Mouse (Mus musculus) gastrocnemius, postnatal 36 days (tissue): ENCODE data around the gene Apeh. TPM values are rescaled to one million over a fixed set of nuclear protein-coding genes. Genes with fewer than 3 reads are reported as not detected.

Experiments used
- DNase-seq, 2 experiments: peaks; one replicate each; pipeline ENCODE4 v3.0.0; 2022
- intact Hi-C: fragments of 180-260 bp; cut with DNase I; formaldehyde crosslinking; loops from one replicate; pipeline ENCODE4 v1.15.1; 2025
- total RNA-seq, 2 experiments: library from RNA; stranded (reverse); gene quantifications; 2 replicates each; pipeline ENCODE4 v1.2.3; 2021

The Apeh gene
- total RNA-seq, 2 experiments from 2014 or later = 26.0 to 31.0 TPM

- no peak for DNase-seq
- intact Hi-C loops = no loop called here
Observed at GRCm38 (mm10) chr9:108055061-108055460, 39.3 kb downstream of the Apeh start.

DNA sequence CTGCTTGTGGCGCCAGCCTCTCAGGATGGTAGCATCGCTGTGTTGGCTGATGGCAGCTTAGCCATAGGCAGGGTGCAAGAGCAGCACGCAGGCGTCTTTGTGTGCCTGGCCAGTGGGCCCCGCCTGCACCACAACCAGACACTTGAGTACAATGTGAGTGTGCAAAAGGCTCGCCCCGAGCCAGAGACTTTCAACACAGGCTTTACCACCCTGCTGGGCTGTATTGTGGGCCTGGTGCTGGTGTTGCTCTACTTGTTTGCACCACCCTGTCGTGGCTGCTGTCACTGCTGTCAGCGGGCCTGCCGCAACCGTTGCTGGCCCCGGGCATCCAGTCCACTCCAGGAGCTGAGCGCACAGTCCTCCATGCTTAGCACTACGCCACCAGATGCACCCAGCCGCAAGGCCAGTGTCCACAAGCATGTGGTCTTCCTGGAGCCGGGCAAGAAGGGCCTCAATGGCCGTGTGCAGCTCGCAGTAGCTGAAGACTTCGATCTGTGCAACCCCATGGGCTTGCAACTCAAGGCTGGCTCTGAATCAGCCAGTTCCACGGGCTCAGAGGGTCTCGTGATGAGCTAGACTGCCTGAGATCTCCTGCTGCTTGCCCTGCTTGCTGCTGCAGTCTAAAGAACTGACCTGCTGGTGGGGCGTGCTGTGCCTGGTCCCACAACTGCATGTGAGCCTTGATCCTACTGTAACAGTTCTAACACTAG, 39.9 kb downstream of the Apeh start:
- intact Hi-C loops = loop anchor here (5.0 kb wide), 1 partner anchor 152 kb away; no protein-coding TSS in a partner anchor
- DNase-seq = peak in 1 of 2 experiments; percentile 17

- peak in 1 of 2 experiments; percentile 20 for DNase-seq
- intact Hi-C loops = loop anchor here (5.0 kb wide), 1 partner anchor 151 kb away; no protein-coding TSS in a partner anchor
Observed at GRCm38 (mm10) chr9:108053665-108054225, 40.7 kb downstream of the Apeh start.

DNA sequence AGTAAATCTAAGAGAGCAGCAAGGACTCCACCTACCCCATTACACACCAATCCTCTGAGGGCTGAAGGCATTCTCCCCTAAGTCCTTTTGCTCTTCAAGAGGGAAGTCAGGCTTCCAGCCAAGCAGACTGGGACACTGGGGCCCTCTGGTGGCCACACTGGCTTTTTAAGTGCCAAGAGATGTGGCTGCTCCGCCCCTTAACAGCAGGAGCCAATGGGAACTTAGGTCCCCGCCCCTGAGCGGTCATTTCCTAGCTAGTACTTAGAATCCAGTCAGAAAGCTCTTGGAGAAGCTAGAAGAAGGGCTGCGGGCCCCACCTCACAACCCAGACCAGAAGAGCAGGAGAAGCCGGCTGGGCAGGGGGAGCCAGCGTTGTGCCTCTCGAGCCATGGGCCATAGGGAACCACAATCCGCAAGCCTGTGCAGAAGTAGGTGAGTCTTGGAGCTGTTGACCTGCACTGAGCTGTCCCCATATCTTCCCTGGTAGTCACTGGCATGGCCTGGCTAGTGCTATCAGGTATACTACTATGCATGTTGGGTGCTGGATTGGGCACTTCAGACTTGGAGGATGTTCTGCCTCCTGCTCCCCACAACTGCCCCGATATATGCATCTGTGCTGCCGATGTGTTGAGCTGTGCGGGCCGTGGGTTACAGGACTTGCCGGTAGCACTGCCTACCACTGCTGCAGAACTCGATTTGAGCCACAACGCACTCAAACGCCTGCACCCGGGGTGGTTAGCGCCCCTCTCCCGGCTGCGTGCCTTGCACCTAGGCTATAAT, 41.3 kb downstream of the Apeh start, which contains the start of gene Amigo3:
Gene Amigo3, plus strand, starts transcription at position 275 of the 780 bp plus-strand sequence.
- peak; percentile 97 to 98 for DNase-seq
- intact Hi-C loops = loop anchor here (5.0 kb wide), 1 partner anchor 151 kb away; no protein-coding TSS in a partner anchor

DNA sequence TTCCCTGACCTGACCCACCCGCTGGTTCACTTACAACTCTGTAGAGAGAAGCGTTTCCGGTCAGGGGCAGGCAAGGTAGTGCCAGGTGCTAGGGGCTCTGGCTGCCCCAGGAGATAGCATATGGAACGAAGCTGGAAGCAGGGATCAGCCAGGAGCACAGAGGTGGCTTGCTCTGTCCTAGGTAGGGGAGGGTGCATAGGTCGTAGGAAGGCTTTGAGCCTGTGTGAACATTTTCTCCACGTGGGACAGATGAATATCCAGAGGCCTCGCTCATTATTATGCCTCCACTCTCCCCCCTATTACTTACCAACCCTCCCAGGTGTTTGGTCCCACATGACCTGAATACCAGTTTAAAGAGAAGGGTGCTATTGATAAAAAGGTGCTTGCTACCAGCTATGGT, 42.0 kb downstream of the Apeh start:
- intact Hi-C loops = loop anchor here (5.0 kb wide), 1 partner anchor 150 kb away; no protein-coding TSS in a partner anchor
- no peak for DNase-seq

GRCm38 (mm10) chr9:108051931-108052220, 42.5 kb downstream of the Apeh start:
- intact Hi-C loops = loop anchor here (5.0 kb wide), 1 partner anchor 150 kb away; no protein-coding TSS in a partner anchor
- no peak for DNase-seq

GRCm38 (mm10) chr9:108051184-108051930, 43.0 kb downstream of the Apeh start:
- DNase-seq = no peak
- intact Hi-C loops = loop anchor here (5.0 kb wide), 1 partner anchor 149 kb away; no protein-coding TSS in a partner anchor

DNA sequence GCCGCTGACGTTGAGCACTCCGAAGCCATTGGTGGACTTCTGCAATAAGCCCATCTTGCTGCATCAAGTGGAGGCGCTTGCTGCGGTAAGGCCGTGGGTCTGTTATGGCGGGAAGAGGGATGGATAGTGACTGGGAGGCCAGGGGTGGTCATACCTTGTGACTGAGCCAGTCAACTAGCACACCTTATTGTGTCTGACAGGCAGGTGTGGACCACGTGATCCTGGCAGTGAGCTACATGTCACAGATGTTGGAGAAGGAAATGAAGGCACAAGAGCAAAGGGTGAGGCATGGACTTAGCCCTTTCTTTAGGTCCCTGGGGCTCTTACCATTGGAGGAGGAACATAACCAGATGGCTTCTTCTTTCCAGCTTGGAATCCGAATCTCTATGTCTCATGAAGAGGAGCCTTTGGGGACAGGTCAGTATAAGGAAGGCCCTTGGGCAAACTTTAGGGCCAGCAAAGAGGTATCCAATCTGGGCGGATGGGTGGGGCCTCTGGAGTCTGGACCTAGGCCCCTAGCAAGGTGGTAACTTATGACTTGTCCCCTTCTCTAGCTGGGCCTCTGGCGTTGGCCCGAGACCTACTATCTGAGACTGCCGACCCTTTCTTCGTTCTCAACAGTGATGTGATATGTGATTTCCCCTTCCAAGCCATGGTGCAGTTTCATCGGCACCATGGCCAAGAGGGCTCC, 44.7 kb downstream of the Apeh start:
- intact Hi-C loops = loop anchor here (5.0 kb wide), 2 partner anchors 47 to 147 kb away; partner anchors contain the start of gene Ip6k1
- peak in 1 of 2 experiments; percentile 14 for DNase-seq

GRCm38 (mm10) chr9:108049016-108049455, 45.4 kb downstream of the Apeh start, which contains the start of gene Gmppb:
Gene Gmppb, plus strand, starts transcription at chr9:108049242.
- intact Hi-C loops = loop anchor here (5.0 kb wide), 1 partner anchor 47 kb away; the partner anchor contains the start of gene Ip6k1
- DNase-seq = peak; percentile 90 to 92

GRCm38 (mm10) chr9:108048566-108048955, 45.8 kb downstream of the Apeh start:
- intact Hi-C loops = loop anchor here (5.0 kb wide), 1 partner anchor 46 kb away; the partner anchor contains the start of gene Ip6k1
- DNase-seq = peak in 1 of 2 experiments; percentile 40

GRCm38 (mm10) chr9:108047601-108048565, 46.5 kb downstream of the Apeh start:
- peak in 1 of 2 experiments; percentile 15 for DNase-seq
- intact Hi-C loops = loop anchor here (5.0 kb wide), 1 partner anchor 46 kb away; the partner anchor contains the start of gene Ip6k1

GRCm38 (mm10) chr9:108046582-108046981, 47.8 kb downstream of the Apeh start:
- no peak for DNase-seq
- intact Hi-C loops = loop anchor here (5.0 kb wide), 1 partner anchor 44 kb away; the partner anchor contains the start of gene Ip6k1

DNA sequence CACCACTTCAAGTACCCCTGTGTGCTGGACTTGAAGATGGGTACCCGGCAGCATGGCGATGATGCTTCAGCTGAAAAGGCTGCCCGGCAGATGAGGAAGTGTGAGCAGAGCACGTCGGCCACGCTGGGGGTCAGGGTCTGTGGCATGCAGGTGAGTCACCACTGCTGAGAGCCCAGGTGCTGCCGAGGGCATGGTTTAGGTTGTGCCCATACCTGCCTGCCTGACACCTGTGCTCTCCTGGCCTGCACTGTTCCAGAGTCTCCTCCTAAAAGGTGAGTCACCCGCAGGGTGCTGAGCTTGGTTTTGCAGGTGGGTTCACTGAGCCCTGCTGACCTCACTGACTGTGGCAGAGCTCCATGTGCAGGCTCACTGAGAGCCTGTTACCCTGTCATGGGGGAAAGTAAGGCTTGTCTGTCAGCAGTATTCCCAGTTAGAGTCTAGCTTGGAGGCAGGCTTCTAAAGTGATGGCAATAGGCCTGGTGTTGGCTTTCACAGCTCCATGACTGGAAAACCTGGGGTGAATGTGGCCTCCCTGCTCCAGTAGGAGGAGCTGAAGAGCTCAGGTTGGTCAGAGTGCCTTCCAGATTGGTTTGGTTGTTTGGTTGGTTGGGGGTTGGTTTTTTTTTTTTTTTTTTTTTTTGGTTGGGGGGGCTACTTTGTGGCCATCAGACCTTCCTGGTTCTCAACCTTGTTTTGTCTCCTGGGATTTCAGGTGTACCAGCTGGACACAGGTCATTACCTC, 49.5 kb downstream of the Apeh start:
- intact Hi-C loops = loop anchor here (5.0 kb wide), 1 partner anchor 43 kb away; the partner anchor contains the start of gene Ip6k1
- DNase-seq = no peak
